Mouse (Mus musculus): ENCODE results near the gene Acap2. TPM values are rescaled to one million over a fixed set of nuclear protein-coding genes. Genes with fewer than 3 reads are reported as not detected.

Acap2 gene
- polyA plus RNA-seq (2014; fragmentation: Nextera tagmentation; extraction: Ambion mirVana): 32.2 and 33.0 TPM in 2 replicates

GRCm38 (mm10) chr16:31200790-31201567 lies at the start of gene Acap2:
Acap2 (minus strand) TSS chr16:31201245.
- TF ChIP-seq CTCF (IDR thresholded peaks at IDR 0.05; ENCODE audit: low read depth): no peak
- Histone ChIP-seq H3K4me1 (ENCODE audit: insufficient read depth) (0 out of 2 replicates have a peak, but pooled peaks cover 5% of the 10 kb centered on the region), H3K27ac (ENCODE audit: low read depth) (peak within 1 kb of the TSS; percentile 93), H3K36me3 (ENCODE audit: insufficient read depth) (no peaks in the 10 kb centered on the region), H3K9ac (peak within 1 kb of the TSS; percentile 90), H3K9me3 (ENCODE audit: low read depth, low read length) (no peaks in the 10 kb centered on the region), H3K27me3 (ENCODE audit: insufficient read depth, low read length) (no peaks in the 10 kb centered on the region), H3K4me3 (ENCODE audit: low read depth, low read length) (peak within 1 kb of the TSS; percentile 97), H3K4me2 (peak within 1 kb of the TSS; percentile 81)
- DNase-seq (peak; percentile 98), ATAC-seq (ENCODE audit: insufficient read depth) (peak; percentile 99)
- under 1% methylated on average over 66 of the region's 73 CpGs for WGBS

DNA sequence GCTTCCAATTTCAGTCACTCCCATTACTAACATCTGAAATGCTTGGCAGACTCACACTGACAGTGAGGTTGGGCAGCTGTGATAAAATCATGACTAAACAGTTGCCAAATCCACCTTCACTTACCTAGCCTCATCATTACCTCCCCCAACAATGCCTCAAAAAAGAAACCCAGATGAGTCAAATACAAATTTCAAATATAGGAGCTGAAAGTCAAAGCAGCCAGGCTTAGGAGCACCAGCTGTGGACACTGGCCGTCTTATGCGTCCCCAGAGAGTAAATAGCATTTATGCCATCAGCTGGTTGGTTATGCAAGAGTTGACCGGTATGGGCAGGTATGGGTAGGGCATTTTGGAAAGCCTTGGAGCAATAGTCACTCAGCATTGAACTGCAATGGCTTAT lies 48.4 kb upstream of the Acap2 start:
- no peak for TF ChIP-seq CTCF (IDR thresholded peaks at IDR 0.05; ENCODE audit: low read depth)
- WGBS: 91% methylated on average over 3 of the region's 3 CpGs

GRCm38 (mm10) chr16:31248717-31249116 lies 47.7 kb upstream of the Acap2 start:
- WGBS: 88% methylated on average over 13 of the region's 13 CpGs
- no peaks in the 10 kb centered on the region for H3K4me1 ChIP-seq (ENCODE audit: insufficient read depth)
- no peak overlapping the region for H3K27ac ChIP-seq (ENCODE audit: low read depth)
- H3K27me3 ChIP-seq (ENCODE audit: insufficient read depth, low read length): no peaks in the 10 kb centered on the region
- no peak overlapping the region for H3K4me3 ChIP-seq (ENCODE audit: low read depth, low read length)
- no peaks in the 10 kb centered on the region for H3K9me3 ChIP-seq (ENCODE audit: low read depth, low read length)
- TF ChIP-seq CTCF (IDR thresholded peaks at IDR 0.05; ENCODE audit: low read depth): no peak
- peaks cover 11% of the 10 kb centered on the region for H3K36me3 ChIP-seq (ENCODE audit: insufficient read depth)
- H3K4me2 ChIP-seq: no peak overlapping the region
- ATAC-seq (ENCODE audit: insufficient read depth): no peak
- DNase-seq: no peak
- no peak overlapping the region for H3K9ac ChIP-seq

More for the DNA sequence above, 48.4 kb upstream of the Acap2 start:
- H3K36me3 ChIP-seq (ENCODE audit: insufficient read depth): peaks cover 12% of the 10 kb centered on the region
- no peaks in the 10 kb centered on the region for H3K27me3 ChIP-seq (ENCODE audit: insufficient read depth, low read length)
- H3K4me3 ChIP-seq (ENCODE audit: low read depth, low read length): no peak overlapping the region
- ATAC-seq (ENCODE audit: insufficient read depth) (no peak), DNase-seq (no peak)
- H3K9me3 ChIP-seq (ENCODE audit: low read depth, low read length): no peaks in the 10 kb centered on the region
- H3K4me2 ChIP-seq: no peak overlapping the region
- H3K27ac ChIP-seq (ENCODE audit: low read depth): no peak overlapping the region
- H3K4me1 ChIP-seq (ENCODE audit: insufficient read depth): no peaks in the 10 kb centered on the region
- H3K9ac ChIP-seq: no peak overlapping the region

DNA sequence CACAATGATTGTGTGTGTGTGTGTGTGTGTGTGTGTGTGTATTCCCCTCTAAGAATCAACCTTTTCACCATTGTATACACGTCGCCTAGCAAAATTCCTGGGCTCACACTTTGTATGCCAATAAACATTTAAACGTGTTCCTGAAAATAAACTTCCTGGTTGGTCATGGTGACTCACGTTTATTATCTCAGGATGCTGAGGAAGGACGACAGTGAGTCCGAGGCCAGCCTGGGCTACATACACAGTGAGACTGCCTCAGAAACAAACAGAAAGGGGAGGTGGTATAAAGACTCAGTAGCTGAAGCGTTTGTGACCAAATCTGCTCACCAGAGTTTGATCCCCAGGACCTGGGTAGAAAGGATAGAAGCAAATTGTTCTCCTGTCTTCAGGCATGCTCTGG lies 46.4 kb upstream of the Acap2 start:
- no peak overlapping the region for H3K4me3 ChIP-seq (ENCODE audit: low read depth, low read length)

GRCm38 (mm10) chr16:31244053-31244452 lies 43.0 kb upstream of the Acap2 start:
- no peaks in the 10 kb centered on the region for H3K9me3 ChIP-seq (ENCODE audit: low read depth, low read length)
- no peaks in the 10 kb centered on the region for H3K4me1 ChIP-seq (ENCODE audit: insufficient read depth)
- DNase-seq (peak; percentile 19), ATAC-seq (ENCODE audit: insufficient read depth) (no peak)
- H3K4me3 ChIP-seq (ENCODE audit: low read depth, low read length): no peak overlapping the region
- WGBS: 71% methylated on average over 3 of the region's 3 CpGs
- no peaks in the 10 kb centered on the region for H3K36me3 ChIP-seq (ENCODE audit: insufficient read depth)
- H3K9ac ChIP-seq: no peak overlapping the region
- no peak overlapping the region for H3K27ac ChIP-seq (ENCODE audit: low read depth)
- TF ChIP-seq CTCF (IDR thresholded peaks at IDR 0.05; ENCODE audit: low read depth): no peak
- no peak overlapping the region for H3K4me2 ChIP-seq
- no peaks in the 10 kb centered on the region for H3K27me3 ChIP-seq (ENCODE audit: insufficient read depth, low read length)

More for the DNA sequence above, 46.4 kb upstream of the Acap2 start:
- no peaks in the 10 kb centered on the region for H3K4me1 ChIP-seq (ENCODE audit: insufficient read depth)
- H3K27ac ChIP-seq (ENCODE audit: low read depth): no peak overlapping the region
- H3K27me3 ChIP-seq (ENCODE audit: insufficient read depth, low read length): no peaks in the 10 kb centered on the region
- DNase-seq (no peak), ATAC-seq (ENCODE audit: insufficient read depth) (no peak)
- H3K4me2 ChIP-seq: no peak overlapping the region
- H3K36me3 ChIP-seq (ENCODE audit: insufficient read depth): peaks cover 7% of the 10 kb centered on the region; the same call in 1 of the 2 replicates
- no peaks in the 10 kb centered on the region for H3K9me3 ChIP-seq (ENCODE audit: low read depth, low read length)
- H3K9ac ChIP-seq: no peak overlapping the region
- TF ChIP-seq CTCF (IDR thresholded peaks at IDR 0.05; ENCODE audit: low read depth): no peak
- 66% methylated on average over 7 of the region's 7 CpGs for WGBS

DNA sequence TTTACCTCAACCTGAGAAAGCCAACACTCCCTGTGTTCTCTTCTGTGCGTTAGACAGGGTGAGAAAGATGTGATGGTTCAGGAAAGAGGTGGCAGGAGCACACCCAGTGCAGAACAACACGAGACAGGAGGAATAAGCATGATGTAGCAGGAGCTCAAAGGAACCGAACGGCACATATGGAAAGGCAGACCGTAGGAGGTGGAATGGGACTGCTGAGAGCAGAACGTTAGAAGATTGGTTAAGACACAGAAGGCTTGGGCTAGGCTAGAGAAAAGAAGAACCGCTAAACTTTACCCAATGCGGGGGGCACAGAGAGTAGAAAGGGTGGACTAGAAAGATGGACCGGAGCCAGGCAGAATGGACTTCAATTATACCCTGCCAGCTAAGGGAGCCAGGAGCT lies 40.4 kb upstream of the Acap2 start:
- ATAC-seq (ENCODE audit: insufficient read depth): no peak
- no peaks in the 10 kb centered on the region for H3K9me3 ChIP-seq (ENCODE audit: low read depth, low read length)
- no peaks in the 10 kb centered on the region for H3K4me1 ChIP-seq (ENCODE audit: insufficient read depth)
- WGBS: 84% methylated on average over 9 of the region's 9 CpGs
- no peak overlapping the region for H3K4me2 ChIP-seq
- H3K36me3 ChIP-seq (ENCODE audit: insufficient read depth): no peaks in the 10 kb centered on the region
- H3K4me3 ChIP-seq (ENCODE audit: low read depth, low read length): no peak overlapping the region
- no peaks in the 10 kb centered on the region for H3K27me3 ChIP-seq (ENCODE audit: insufficient read depth, low read length)
- H3K9ac ChIP-seq: no peak overlapping the region
- TF ChIP-seq CTCF (IDR thresholded peaks at IDR 0.05; ENCODE audit: low read depth): no peak
- no peak for DNase-seq
- no peak overlapping the region for H3K27ac ChIP-seq (ENCODE audit: low read depth)

DNA sequence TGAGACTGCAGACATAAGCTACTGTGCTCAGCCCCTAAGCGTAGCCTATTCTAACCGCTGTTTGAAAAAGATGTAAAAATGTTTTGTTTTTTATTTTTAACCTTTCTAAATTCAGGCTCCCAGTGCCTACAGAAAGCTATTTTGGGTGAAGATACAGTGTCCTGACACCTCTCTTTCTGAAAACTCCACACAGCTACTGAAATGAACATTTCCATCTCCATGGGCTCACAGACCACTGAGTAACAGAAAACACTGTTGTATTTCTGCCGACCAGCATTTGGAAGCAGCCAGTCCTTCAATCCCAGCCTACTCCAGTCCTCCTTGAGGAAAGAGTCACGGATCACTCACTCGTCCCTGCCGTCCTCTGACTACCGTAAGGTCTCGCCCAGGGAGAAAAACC lies 39.5 kb upstream of the Acap2 start:
- Histone ChIP-seq H3K4me3 (ENCODE audit: low read depth, low read length) (no peak overlapping the region), H3K4me2 (no peak overlapping the region), H3K27ac (ENCODE audit: low read depth) (no peak overlapping the region), H3K9me3 (ENCODE audit: low read depth, low read length) (no peaks in the 10 kb centered on the region), H3K4me1 (ENCODE audit: insufficient read depth) (no peaks in the 10 kb centered on the region), H3K27me3 (ENCODE audit: insufficient read depth, low read length) (no peaks in the 10 kb centered on the region), H3K9ac (no peak overlapping the region), H3K36me3 (ENCODE audit: insufficient read depth) (no peaks in the 10 kb centered on the region)
- WGBS: 88% methylated on average over 8 of the region's 8 CpGs
- no peak for ATAC-seq (ENCODE audit: insufficient read depth)
- DNase-seq: no peak
- TF ChIP-seq CTCF (IDR thresholded peaks at IDR 0.05; ENCODE audit: low read depth): no peak

Measured in lung, embryonic 14.5 days (tissue).